Mouse (Mus musculus): Measurements from ENCODE around the gene Hist2h3c2. TPM values are rescaled to one million over a fixed set of nuclear protein-coding genes. Genes with fewer than 3 reads are reported as not detected.
"Not testable (repeated sequence)": the region's sequence is repeated elsewhere in the genome, so short reads cannot be mapped to it uniquely, and the experiment has no call there.

Gene Hist2h3c2
- total RNA-seq (2021) = 10 to 100 TPM; 23.8 to 30.2 TPM
- long read RNA-seq, experiment 1, transcript Hist2h3c2-201 (1 exons, 1,020 nt) = major isoform, 9 of 9 reads
- long read RNA-seq, experiment 1, partial matches to known transcripts = 0 of 9 reads
- long read RNA-seq, experiment 1, other reads (novel, unspliced or antisense) = 0 of 9 reads
- long read RNA-seq, experiment 2, partial matches to known transcripts = 0 of 4 reads
- long read RNA-seq, experiment 2, other reads (novel, unspliced or antisense) = 0 of 4 reads

GRCm38 (mm10) chr3:96238954-96239793 is at the start of gene Hist2h3c2:
Hist2h3c2 (minus strand) TSS chr3:96239127.
- DNase-seq = peak; percentile 30 to 55

GRCm38 (mm10) chr3:96287334-96287733 is 48.4 kb upstream of the Hist2h3c2 start:
- not testable (repeated sequence) for DNase-seq

GRCm38 (mm10) chr3:96284457-96284856 is 45.5 kb upstream of the Hist2h3c2 start:
- DNase-seq = peak in 1 of 2 experiments; percentile 31

GRCm38 (mm10) chr3:96280660-96281059 is 41.7 kb upstream of the Hist2h3c2 start:
- no peak for DNase-seq

- peak; percentile 91 to 94 for DNase-seq
These were observed 39.1 kb upstream of the Hist2h3c2 start for GRCm38 (mm10) chr3:96277800-96278624.

GRCm38 (mm10) chr3:96277428-96277799 is 38.5 kb upstream of the Hist2h3c2 start:
- peak in 1 of 2 experiments; percentile 50 for DNase-seq

GRCm38 (mm10) chr3:96273591-96274465 is 34.9 kb upstream of the Hist2h3c2 start:
- no peak for DNase-seq

GRCm38 (mm10) chr3:96269511-96270474 is 30.9 kb upstream of the Hist2h3c2 start, which contains the start of gene Hist2h2bb:
Hist2h2bb (plus strand) TSS chr3:96269752.
- peak; percentile 85 to 88 for DNase-seq

- not testable (repeated sequence) for DNase-seq
These were observed 29.9 kb upstream of the Hist2h3c2 start for GRCm38 (mm10) chr3:96268776-96269378.

GRCm38 (mm10) chr3:96268051-96268775 is 29.3 kb upstream of the Hist2h3c2 start, which contains the start of gene Hist2h3b:
Hist2h3b (plus strand) TSS chr3:96268654.
- peak; percentile 80 to 84 for DNase-seq

GRCm38 (mm10) chr3:96267541-96267940 is 28.6 kb upstream of the Hist2h3c2 start:
- DNase-seq = no peak

- no peak for DNase-seq
These were observed 27.3 kb upstream of the Hist2h3c2 start for GRCm38 (mm10) chr3:96266132-96266710.

GRCm38 (mm10) chr3:96264404-96264949 is 25.6 kb upstream of the Hist2h3c2 start:
- DNase-seq = no peak

- peak; percentile 49 to 59 for DNase-seq
These were observed 24.9 kb upstream of the Hist2h3c2 start for GRCm38 (mm10) chr3:96263558-96264403.

- DNase-seq = peak; percentile 93
These were observed 24.1 kb upstream of the Hist2h3c2 start, which contains the start of gene Hist2h4 for GRCm38 (mm10) chr3:96262979-96263550. Hist2h4 (minus strand) TSS chr3:96263311.

GRCm38 (mm10) chr3:96262216-96262875 is 23.4 kb upstream of the Hist2h3c2 start:
- peak; percentile 88 to 90 for DNase-seq

Data from adrenal gland, postnatal 36 days (tissue).